Mouse (Mus musculus) heart, postnatal 14 days (tissue): ENCODE measurements at regions not wholly inside any gene's neighbourhood (a gene's known extent, or its start where the extent isn't known, plus 50 kb on each side); places are given as distances from the start of the nearest gene placed in this dataset.
"Not testable (repeated sequence)": the region's sequence is repeated elsewhere in the genome, so short reads cannot be mapped to it uniquely, and the experiment has no call there.

ENCODE experiments used
- DNase-seq, 2 experiments: peaks; one replicate each; pipeline ENCODE4 v3.0.0; 2021 to 2022
- intact Hi-C: fragments of 180-260 bp; cut with DNase I; formaldehyde crosslinking; loops from one replicate; pipeline ENCODE4 v1.15.1; 2025

DNA sequence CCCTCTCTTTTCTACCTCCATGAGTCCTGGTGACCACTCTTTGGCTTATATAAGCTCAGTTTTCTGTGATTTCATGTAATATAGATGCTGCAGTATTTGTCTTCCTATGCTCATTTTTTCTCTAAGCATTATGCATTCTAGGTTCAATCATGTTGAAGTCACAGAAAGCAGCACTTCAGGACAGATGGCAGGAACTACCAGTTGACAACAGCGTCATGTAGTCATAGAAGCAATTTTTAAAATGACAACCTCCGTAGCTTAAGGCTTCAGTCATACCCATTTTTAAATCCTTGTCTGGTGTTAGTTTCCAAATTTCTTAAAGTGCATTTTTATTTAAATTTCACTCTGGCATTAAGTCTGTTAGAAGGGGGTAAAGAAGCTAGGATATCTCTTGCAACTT, 740.2 kb downstream of the Kcna4 start:
- DNase-seq: no peak
- intact Hi-C loops: no loop called here

DNA sequence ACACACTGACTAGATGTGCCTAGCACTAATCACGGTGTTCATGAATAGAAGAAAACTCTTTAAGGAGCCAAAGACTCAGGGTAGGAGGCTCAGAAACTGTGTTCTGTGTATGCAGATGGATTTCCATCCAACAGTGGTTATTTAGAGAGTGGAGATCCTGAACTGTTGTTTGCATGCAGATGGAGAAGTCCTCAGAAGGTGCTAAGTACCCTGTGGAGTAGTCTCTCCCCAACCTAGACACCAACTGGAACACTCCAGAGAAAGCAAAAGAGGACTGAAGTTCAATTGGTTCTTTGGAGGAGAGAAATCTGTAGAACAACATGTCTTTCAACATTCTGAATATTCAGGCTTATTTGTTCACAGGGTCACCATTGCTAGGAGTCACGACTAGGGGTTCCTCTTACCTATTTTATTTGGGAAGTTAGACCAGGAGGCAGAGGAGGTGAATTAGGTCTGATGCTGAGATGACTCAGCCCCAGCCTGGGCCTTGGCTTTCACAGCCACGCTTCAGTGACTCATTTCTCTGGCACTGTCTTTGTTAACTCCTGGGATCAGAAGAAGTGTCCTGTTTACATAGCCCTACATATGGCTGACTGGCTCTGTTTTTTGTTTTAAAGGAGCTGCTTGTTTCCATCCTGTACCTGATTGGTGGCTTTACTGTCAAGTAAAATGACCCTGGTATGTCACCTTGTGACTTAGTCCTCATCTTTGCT, 742.0 kb downstream of the Kcna4 start:
- intact Hi-C loops: no loop called here
- DNase-seq: no peak

DNA sequence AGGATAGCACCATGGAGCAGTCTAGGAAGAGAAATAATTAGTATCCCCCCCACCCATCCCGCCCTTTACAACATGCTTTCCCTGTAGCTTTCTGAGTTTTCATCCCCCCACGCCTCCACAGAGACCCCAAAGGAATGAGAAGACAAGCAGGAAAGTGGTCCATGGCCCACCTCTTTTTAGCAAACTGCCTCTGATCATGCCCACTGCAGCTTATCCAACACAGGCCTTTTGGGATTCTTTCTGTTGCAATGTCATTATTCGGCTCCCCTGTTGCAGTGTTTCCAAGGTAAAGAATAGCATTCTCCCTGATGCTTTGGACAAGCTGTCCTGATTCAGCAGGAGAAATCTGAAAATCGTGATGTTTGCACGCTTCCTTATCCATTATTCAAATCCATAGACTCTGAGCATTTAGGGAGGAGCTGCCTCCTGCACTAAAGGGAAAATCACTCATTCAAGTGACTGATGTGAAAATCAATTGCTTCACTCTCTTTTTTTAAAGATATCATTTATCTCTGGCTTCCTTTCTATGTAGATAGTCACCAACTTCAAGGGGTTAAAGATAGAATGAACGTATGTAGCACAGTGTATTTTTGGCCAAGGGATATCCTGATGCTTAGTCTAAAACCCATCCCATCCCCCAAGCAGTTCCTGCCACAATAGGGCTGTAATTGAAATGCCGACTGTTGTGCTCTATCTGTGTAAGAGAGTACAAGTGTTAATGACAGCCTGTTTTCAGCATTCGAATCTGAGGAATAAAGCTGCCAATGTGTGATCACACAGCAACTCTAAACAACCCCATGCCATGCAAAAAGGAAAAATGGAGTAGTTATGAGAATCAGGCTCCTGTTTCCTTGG, 743.1 kb downstream of the Kcna4 start:
- DNase-seq: no peak
- intact Hi-C loops: no loop called here

DNA sequence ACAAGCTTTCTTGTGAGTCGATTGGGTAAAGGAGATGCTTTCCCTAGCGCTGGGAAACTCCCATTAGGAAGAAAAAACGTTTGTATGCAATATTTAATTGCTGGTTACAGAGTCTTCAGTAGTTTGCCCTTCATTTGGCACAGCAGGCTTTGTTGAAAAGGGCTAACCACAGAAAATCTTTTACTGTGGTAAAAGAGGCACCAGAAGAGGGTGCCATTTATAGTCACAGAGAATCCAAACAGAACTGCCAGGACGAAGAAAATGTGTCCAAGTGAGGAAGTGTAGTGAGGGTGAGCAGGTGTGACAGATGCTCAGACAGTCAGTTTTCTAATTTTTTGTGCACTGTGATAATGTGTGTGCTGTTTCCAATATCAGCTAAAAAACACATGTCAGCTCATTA, 744.4 kb downstream of the Kcna4 start:
- intact Hi-C loops: no loop called here
- no peak for DNase-seq

- intact Hi-C loops: no loop called here
These were observed 751.6 kb downstream of the Kcna4 start for GRCm38 (mm10) chr2:108042086-108042485.

GRCm38 (mm10) chr2:108044885-108045284, 754.4 kb downstream of the Kcna4 start:
- intact Hi-C loops: no loop called here
- no peak for DNase-seq

More at GRCm38 (mm10) chr2:108042086-108042485, 751.6 kb downstream of the Kcna4 start:
- no peak for DNase-seq

- no peak for DNase-seq
- intact Hi-C loops: no loop called here
These were observed 755.6 kb downstream of the Kcna4 start for GRCm38 (mm10) chr2:108045997-108046396.

DNA sequence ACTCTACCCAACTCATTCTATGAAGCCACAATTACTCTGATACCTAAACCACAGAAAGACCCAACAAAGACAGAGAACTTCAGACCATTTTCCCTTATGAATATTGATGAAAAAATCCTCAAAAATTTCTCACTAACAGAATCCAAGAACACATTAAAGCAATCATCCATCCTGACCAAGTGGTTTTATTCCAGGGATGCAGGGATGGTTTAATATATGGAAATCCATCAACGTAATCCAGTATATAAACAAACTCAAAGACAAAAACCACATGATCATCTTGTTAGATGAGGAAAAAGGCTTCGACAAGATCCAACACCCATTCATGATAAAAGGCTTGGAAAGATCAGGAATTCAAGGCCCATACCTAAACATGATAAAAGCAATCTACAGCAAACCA, 772.3 kb downstream of the Kcna4 start:
- DNase-seq, intact Hi-C loops: not testable (repeated sequence)

GRCm38 (mm10) chr2:108083911-108084310, 793.5 kb downstream of the Kcna4 start:
- no peak for DNase-seq
- intact Hi-C loops: no loop called here

GRCm38 (mm10) chr2:108090266-108090665, 799.8 kb downstream of the Kcna4 start:
- intact Hi-C loops: no loop called here

DNA sequence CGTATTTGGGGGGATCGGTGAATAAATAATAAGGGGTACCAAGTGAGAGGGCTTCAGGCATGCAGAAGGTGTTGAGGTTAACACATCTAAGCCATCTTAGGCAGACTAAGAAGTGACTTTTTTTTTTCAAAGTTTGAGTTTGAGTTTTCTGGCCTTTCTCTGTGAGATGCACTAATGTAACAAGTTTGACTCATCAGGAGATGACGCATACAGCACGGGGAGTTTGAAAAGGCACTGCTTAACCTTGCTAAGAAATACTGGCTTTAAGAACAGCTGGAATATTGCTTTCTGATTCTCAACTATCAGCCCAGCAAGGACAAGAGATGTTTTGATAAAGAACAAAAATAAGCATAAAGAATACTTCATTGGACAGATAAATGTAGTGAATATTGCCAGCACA, 806.6 kb downstream of the Kcna4 start:
- intact Hi-C loops: no loop called here
- DNase-seq: no peak

More at GRCm38 (mm10) chr2:108090266-108090665, 799.8 kb downstream of the Kcna4 start:
- no peak for DNase-seq

- DNase-seq: no peak
- intact Hi-C loops: no loop called here
These were observed 819.7 kb downstream of the Kcna4 start for GRCm38 (mm10) chr2:108110140-108110539.

GRCm38 (mm10) chr2:108145694-108146093, 855.3 kb downstream of the Kcna4 start:
- DNase-seq: no peak
- intact Hi-C loops: no loop called here

DNA sequence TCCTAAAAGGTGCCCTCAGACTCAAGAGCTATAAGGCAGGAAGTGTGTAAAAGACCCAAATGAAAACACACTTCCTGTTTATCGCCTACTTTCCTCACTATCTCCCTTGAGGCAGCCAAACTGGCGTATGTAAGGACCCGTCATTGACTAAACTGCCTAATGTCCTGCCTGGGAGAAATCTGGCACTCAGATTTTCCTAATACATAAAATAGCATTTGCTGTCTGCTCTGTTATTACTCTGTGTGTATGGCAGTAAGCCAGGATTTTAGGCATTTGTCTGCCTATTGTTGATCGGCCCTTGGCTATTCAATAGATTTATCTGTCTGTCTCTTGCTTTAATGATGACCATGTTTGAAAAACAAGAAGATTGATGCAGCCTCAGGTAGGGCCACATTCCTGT, 857.8 kb downstream of the Kcna4 start:
- DNase-seq: no peak
- intact Hi-C loops: no loop called here

- DNase-seq: no peak
- intact Hi-C loops: no loop called here
These were observed 865.8 kb downstream of the Kcna4 start for GRCm38 (mm10) chr2:108156189-108156588.

DNA sequence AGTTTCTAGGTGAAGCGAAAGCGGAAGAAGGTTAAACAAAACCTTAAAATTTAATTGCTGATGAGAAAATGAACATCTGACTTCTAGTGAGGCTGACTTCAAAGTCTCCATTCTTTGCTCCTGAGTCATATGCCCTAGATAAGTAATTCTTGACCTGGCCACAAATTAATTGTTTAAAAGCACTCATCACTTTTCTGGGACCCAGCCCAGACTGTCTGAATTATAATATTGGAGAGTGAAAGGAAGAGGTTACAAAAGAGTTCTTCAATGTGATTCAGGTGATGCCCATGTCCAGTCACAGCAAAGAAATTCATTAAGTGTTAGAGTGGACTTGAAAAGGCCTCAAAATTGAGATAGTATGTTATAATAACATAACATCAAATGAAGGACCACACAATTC, 867.3 kb downstream of the Kcna4 start:
- intact Hi-C loops: no loop called here

DNA sequence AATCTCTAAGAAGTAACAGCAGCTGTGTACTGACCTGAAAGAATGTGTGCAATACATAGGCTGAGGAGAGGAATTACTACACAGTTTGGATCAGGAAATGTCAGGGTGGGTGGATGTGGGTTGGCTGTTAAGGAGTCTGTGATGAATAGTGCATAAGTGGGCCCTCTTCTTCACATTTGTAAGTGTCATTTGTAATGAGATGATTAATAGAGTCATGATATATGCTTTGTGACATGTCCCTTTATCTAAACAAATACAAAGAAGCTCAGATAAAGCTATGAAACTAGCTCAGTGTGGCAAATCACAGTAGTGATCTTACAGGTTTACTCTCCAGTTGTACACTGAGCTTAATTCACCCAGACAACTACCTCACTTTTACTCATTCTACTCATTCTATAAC, 867.9 kb downstream of the Kcna4 start:
- no peak for DNase-seq
- intact Hi-C loops: no loop called here

More for the DNA sequence above, 867.3 kb downstream of the Kcna4 start:
- DNase-seq: no peak

DNA sequence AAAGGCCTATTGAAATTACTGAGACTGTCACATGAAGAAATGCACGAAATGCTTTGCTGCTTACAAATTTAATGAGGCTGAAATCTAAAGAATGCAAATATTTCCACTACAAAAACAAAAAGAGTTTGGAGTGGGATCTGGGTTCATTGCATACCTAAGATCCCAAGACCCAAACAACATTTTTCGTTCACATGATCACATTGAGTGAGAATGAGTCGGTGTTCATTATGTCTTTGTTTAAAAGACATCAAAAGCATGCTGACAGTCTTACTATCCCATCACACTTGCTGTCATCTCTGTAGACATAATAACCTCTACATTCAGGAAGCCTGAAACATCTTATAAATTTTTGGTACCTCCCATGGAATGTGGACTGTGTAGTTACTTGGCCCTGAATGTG, 870.4 kb downstream of the Kcna4 start:
- intact Hi-C loops: no loop called here
- DNase-seq: no peak

- DNase-seq: no peak
- intact Hi-C loops: no loop called here
These were observed 874.6 kb downstream of the Kcna4 start for GRCm38 (mm10) chr2:108165085-108165484.
